Mouse (Mus musculus) thymus, postnatal 0 days (tissue): ENCODE data around the gene Eml3. TPM values are rescaled to one million over a fixed set of nuclear protein-coding genes. Genes with fewer than 3 reads are reported as not detected.
A peak's percentile ranks its signal among the peaks of the same experiment; 100 is the strongest.

Experiments
- DNase-seq: peaks from one replicate; pipeline ENCODE4 v3.0.0-alpha.2; 2015; ENCODE audit warnings: low spot score
- microRNA-seq: library from miRNA; unstranded; fragments of <30 nt; microRNA quantifications from one replicate; pipeline ENCODE4, GENCODE M21; 2016; ENCODE audit warnings: borderline number of aligned reads
- polyA plus RNA-seq: library from polyadenylated mRNA; unstranded; fragments of >200 nt; fragmentation: Nextera tagmentation; extraction: Ambion mirVana; gene quantifications from 2 replicates; pipeline ENCODE4 v1.2.1, GENCODE M21; 2015

Eml3 gene
- polyA plus RNA-seq, 1 experiment from 2014 or later, result 27.1 TPM

DNA sequence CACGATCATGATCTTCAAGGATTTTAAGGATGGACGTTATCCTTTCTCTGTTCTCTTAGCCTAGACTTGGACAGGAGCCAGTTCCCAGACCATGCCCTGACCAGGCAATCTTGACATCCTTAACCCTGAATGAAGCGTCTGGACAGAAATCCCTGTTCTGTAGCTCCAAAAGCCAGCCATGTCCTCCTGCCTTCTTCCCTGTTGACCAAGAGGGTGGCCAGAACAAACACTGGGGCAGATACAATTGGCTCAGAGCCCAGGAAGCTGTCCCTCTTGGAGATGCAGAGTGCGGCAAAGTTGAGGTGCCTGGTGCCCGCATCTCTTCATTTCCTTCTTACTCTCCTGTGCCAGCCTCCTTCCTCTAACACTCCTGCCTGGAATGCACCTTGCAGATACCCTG is 56.5 kb downstream of the Eml3 start:
- DNase-seq, result no peak

- no peak for DNase-seq
Measured at GRCm38 (mm10) chr19:8987816-8988215, 58.5 kb downstream of the Eml3 start.

DNA sequence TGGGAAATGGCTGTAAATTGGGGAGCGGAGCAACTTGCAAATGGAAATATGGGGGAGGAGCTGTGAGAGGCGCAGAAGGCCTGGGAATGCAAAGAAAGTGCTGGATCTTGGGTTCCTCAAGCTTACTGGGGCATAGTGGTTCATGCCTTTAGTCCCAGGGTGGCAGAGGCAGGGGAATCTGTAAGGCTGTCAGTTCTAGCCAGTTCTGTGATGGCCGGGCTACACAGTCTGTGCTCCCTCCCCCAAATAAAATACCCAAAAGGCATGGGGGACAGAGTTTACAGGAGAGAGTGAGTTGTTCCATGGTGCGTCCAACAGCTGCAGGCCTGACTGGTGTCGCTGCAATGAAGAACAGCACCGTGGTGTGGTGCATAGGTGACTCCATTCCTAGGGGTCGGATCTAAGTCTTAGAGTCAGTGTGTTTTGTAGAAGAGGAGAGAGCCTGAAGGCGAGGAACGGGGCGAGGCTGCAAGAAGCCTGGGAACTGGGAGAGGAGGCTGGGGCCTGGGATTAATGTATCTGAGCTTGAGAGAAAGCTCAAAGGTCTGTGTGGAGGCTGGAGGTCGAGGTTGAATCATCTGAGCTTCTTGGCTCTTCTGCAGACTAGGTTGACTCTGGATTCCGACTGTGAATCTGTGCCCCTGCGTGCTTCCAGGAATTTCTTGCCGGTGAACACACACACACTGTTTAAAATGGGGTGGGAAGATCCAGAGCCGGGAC is 59.2 kb downstream of the Eml3 start:
- no peak for DNase-seq

GRCm38 (mm10) chr19:8989066-8989566 is 59.8 kb downstream of the Eml3 start, which contains the start of gene Ahnak:
Gene Ahnak (plus strand): TSS chr19:8989284.
- DNase-seq, result no peak

DNA sequence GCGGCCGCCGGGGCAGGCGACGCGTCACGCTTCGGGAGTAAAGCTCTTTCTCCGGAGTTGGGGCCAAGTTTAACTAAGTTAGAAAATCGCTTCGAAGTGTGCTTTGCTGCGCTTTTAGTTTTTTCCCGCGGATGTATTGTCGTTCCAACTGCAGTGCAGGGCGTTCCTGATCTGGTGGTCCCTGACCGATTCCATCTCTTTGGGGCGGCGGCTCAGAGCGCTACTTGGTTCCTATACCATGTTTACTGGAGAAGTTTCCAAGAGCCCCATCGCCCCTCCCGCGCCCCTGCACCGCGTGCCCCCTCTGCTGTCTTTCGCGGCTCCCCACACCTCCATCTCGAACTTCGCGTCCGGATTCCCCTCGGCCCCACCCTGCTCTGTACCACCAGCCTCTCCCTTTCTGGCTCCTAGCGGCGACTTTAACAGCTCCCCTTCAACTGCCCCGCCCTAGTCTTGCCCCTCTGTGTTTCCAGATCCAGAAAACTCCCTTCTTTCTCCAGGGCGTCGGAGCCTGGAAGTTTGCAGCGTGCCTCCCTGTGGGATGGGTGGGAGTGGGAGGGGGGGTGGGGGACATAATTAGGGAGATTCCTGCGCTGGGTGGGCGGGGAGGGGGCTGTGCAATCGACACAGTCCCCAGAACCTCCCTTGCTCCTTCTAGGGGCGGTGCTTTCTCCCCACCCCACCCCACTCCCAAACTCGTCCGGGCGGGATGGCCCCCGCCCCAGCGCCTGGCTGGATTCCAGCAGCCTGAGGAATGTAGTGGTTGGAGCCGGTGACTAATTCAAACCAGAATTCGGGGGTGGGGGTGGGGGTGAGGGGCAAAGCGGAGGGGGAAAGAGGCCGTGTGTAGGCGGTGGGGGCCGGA is 60.4 kb downstream of the Eml3 start:
- DNase-seq, result peak; percentile 51

GRCm38 (mm10) chr19:8990432-8991102 is 61.2 kb downstream of the Eml3 start:
- no peak for DNase-seq

Small RNA genes lying within 50 kb of the gene (microRNA-seq; reads per million reads assigned to microRNA genes)
- gene Mir5136, result not detected

Other genes with a start within 250 kb of the Eml3 start
- 122 and 131 TPM in 2 replicates for gene Slc3a2, start 206.2 kb upstream of the Eml3 start, polyA plus RNA-seq
- 101 and 103 TPM in 2 replicates for gene Wdr74, start 193.7 kb upstream of the Eml3 start, polyA plus RNA-seq
- gene 1700092M07Rik, start 188.8 kb upstream of the Eml3 start, polyA plus RNA-seq, result 0.79 and 0.84 TPM in 2 replicates
- 108 and 114 TPM in 2 replicates for gene Stx5a, start 188.1 kb upstream of the Eml3 start, polyA plus RNA-seq
- gene Nxf1, start 172.5 kb upstream of the Eml3 start, polyA plus RNA-seq, result 182 and 200 TPM in 2 replicates
- gene Tmem223, start 158.6 kb upstream of the Eml3 start, polyA plus RNA-seq, result 205 and 223 TPM in 2 replicates
- 154 and 166 TPM in 2 replicates for gene Tmem179b, start 155.1 kb upstream of the Eml3 start, polyA plus RNA-seq
- 24.1 and 24.7 TPM in 2 replicates for gene Taf6l, start 143.1 kb upstream of the Eml3 start, polyA plus RNA-seq
- 233 and 246 TPM in 2 replicates for gene Polr2g, start 131.0 kb upstream of the Eml3 start, polyA plus RNA-seq
- 2.9 and 3.5 TPM in 2 replicates for gene Zbtb3, start 127.0 kb upstream of the Eml3 start, polyA plus RNA-seq
- 44.1 and 49.8 TPM in 2 replicates for gene Ttc9c, start 110.2 kb upstream of the Eml3 start, polyA plus RNA-seq
- 4.3 and 5.3 TPM in 2 replicates for gene Hnrnpul2, start 109.5 kb upstream of the Eml3 start, polyA plus RNA-seq
- gene AC129217.1, start 99.8 kb upstream of the Eml3 start, polyA plus RNA-seq, result not detected in 2 replicates
- 54.6 and 63.0 TPM in 2 replicates for gene Bscl2, start 92.1 kb upstream of the Eml3 start, polyA plus RNA-seq
- 0.36 and 0.66 TPM in 2 replicates for gene Gng3, start 90.4 kb upstream of the Eml3 start, polyA plus RNA-seq
- gene Lrrn4cl, start 78.8 kb upstream of the Eml3 start, polyA plus RNA-seq, result 0.78 and 1.1 TPM in 2 replicates
- 171 and 178 TPM in 2 replicates for gene Ubxn1, start 58.1 kb upstream of the Eml3 start, polyA plus RNA-seq
- gene Uqcc3, start 48.6 kb upstream of the Eml3 start, polyA plus RNA-seq, result 106 and 119 TPM in 2 replicates
- 67.6 and 70.2 TPM in 2 replicates for gene Lbhd1, start 45.8 kb upstream of the Eml3 start, polyA plus RNA-seq
- gene Gm49403, start 45.6 kb upstream of the Eml3 start, polyA plus RNA-seq, result not detected in 2 replicates
- gene 1810009A15Rik, start 40.7 kb upstream of the Eml3 start, polyA plus RNA-seq, result 80.7 and 98.0 TPM in 2 replicates
- not detected in 2 replicates for gene Gm49416, start 40.6 kb upstream of the Eml3 start, polyA plus RNA-seq
- 32.4 and 33.6 TPM in 2 replicates for gene Ints5, start 36.5 kb upstream of the Eml3 start, polyA plus RNA-seq
- 51.9 and 55.5 TPM in 2 replicates for gene Ganab, start 31.5 kb upstream of the Eml3 start, polyA plus RNA-seq
- 28.4 and 29.3 TPM in 2 replicates for gene B3gat3, start 9.2 kb upstream of the Eml3 start, polyA plus RNA-seq
- 4.7 TPM in 2 replicates for gene Rom1, start 196 bp upstream of the Eml3 start, polyA plus RNA-seq
- gene Mta2, start 12.3 kb downstream of the Eml3 start, polyA plus RNA-seq, result 203 and 214 TPM in 2 replicates
- 31.2 and 32.4 TPM in 2 replicates for gene Tut1, start 24.3 kb downstream of the Eml3 start, polyA plus RNA-seq
- gene Eef1g, start 37.5 kb downstream of the Eml3 start, polyA plus RNA-seq, result 326 and 340 TPM in 2 replicates
- gene Ahnak, start 59.7 kb downstream of the Eml3 start, polyA plus RNA-seq, result 20.3 and 22.3 TPM in 2 replicates
- 10.7 and 11.0 TPM in 2 replicates for gene Scgb1a1, start 158.4 kb downstream of the Eml3 start, polyA plus RNA-seq
- 34.6 and 36.9 TPM in 2 replicates for gene Asrgl1, start 206.1 kb downstream of the Eml3 start, polyA plus RNA-seq